Mouse (Mus musculus): ENCODE measurements around the gene Tmem176a. TPM values are rescaled to one million over a fixed set of nuclear protein-coding genes. Genes with fewer than 3 reads are reported as not detected.

Gene Tmem176a
- polyA plus RNA-seq, 1 experiment from 2014 or later, result 11.1 TPM

Other genes starting within 250 kb of the Tmem176a start
- 34.9 and 35.8 TPM in 2 replicates for gene Repin1, start 247.0 kb upstream of the Tmem176a start, polyA plus RNA-seq (2015; fragmentation: Nextera tagmentation; extraction: Ambion mirVana)
- gene Gm44965, start 247.0 kb upstream of the Tmem176a start, polyA plus RNA-seq (2015; fragmentation: Nextera tagmentation; extraction: Ambion mirVana), result not detected in 2 replicates
- 15.8 and 20.5 TPM in 2 replicates for gene Zfp775, start 238.9 kb upstream of the Tmem176a start, polyA plus RNA-seq (2015; fragmentation: Nextera tagmentation; extraction: Ambion mirVana)
- 10.1 and 11.2 TPM in 2 replicates for gene AI854703, start 214.2 kb upstream of the Tmem176a start, polyA plus RNA-seq (2015; fragmentation: Nextera tagmentation; extraction: Ambion mirVana)
- gene Gimap8, start 193.7 kb upstream of the Tmem176a start, polyA plus RNA-seq (2015; fragmentation: Nextera tagmentation; extraction: Ambion mirVana), result 0.33 and 0.42 TPM in 2 replicates
- 1.1 and 1.8 TPM in 2 replicates for gene Gimap9, start 164.8 kb upstream of the Tmem176a start, polyA plus RNA-seq (2015; fragmentation: Nextera tagmentation; extraction: Ambion mirVana)
- 1.1 TPM in 2 replicates for gene Gimap4, start 156.4 kb upstream of the Tmem176a start, polyA plus RNA-seq (2015; fragmentation: Nextera tagmentation; extraction: Ambion mirVana)
- 5.7 and 5.8 TPM in 2 replicates for gene Gimap6, start 132.7 kb upstream of the Tmem176a start, polyA plus RNA-seq (2015; fragmentation: Nextera tagmentation; extraction: Ambion mirVana)
- gene Gm28053, start 122.3 kb upstream of the Tmem176a start, polyA plus RNA-seq (2015; fragmentation: Nextera tagmentation; extraction: Ambion mirVana), result 1.2 TPM in 1 of 2 replicates, not detected in the other
- gene Gimap7, start 122.3 kb upstream of the Tmem176a start, polyA plus RNA-seq (2015; fragmentation: Nextera tagmentation; extraction: Ambion mirVana), result not detected in 2 replicates
- gene Gimap1, start 101.9 kb upstream of the Tmem176a start, polyA plus RNA-seq (2015; fragmentation: Nextera tagmentation; extraction: Ambion mirVana), result 4.1 and 4.6 TPM in 2 replicates
- gene Gimap5, start 94.7 kb upstream of the Tmem176a start, polyA plus RNA-seq (2015; fragmentation: Nextera tagmentation; extraction: Ambion mirVana), result 0.86 and 1.2 TPM in 2 replicates
- gene Gimap3, start 70.1 kb upstream of the Tmem176a start, polyA plus RNA-seq (2015; fragmentation: Nextera tagmentation; extraction: Ambion mirVana), result not detected in 2 replicates
- 85.0 and 90.2 TPM in 2 replicates for gene Tmem176b, start 577 bp downstream of the Tmem176a start, polyA plus RNA-seq (2015; fragmentation: Nextera tagmentation; extraction: Ambion mirVana)
- gene Aoc1, start 32.0 kb downstream of the Tmem176a start, polyA plus RNA-seq (2015; fragmentation: Nextera tagmentation; extraction: Ambion mirVana), result not detected in 2 replicates
- not detected in 2 replicates for gene 1600015I10Rik, start 89.0 kb downstream of the Tmem176a start, polyA plus RNA-seq (2015; fragmentation: Nextera tagmentation; extraction: Ambion mirVana)
- not detected in 2 replicates for gene Doxl2, start 134.0 kb downstream of the Tmem176a start, polyA plus RNA-seq (2015; fragmentation: Nextera tagmentation; extraction: Ambion mirVana)
- not detected in 2 replicates for gene Svs1, start 145.9 kb downstream of the Tmem176a start, polyA plus RNA-seq (2015; fragmentation: Nextera tagmentation; extraction: Ambion mirVana)
- gene Gpnmb, start 195.6 kb downstream of the Tmem176a start, polyA plus RNA-seq (2015; fragmentation: Nextera tagmentation; extraction: Ambion mirVana), result 0.24 and 0.47 TPM in 2 replicates
- 67.4 and 69.2 TPM in 2 replicates for gene Malsu1, start 232.9 kb downstream of the Tmem176a start, polyA plus RNA-seq (2015; fragmentation: Nextera tagmentation; extraction: Ambion mirVana)

Data from forebrain, embryonic 15.5 days (tissue).